Mouse (Mus musculus): ENCODE data around the gene Tns4. TPM values are rescaled to one million over a fixed set of nuclear protein-coding genes. Genes with fewer than 3 reads are reported as not detected.

Tns4 gene
- total and polyA plus RNA-seq, 2 experiments from 2014 or later = 0.08 to 1.3 TPM

DNA sequence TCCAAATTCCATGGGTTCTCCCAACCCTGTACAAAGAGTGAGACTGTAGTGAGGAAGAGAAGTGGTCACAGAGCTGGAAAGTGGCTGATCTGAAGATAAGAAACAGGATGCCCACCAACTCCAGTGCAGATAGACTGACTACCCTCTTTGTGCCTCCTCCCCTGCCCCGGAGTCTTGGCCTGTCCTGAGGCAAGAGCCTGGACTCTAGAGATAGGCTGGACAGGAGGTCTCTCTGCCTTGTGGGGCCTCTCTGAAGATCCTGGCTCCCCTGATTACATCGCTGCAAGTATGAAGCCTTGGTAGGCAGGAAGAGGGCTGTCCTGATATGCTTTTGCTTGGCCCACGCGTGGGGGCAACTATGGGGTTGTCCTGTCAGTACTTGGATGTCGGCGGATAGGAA, 52.9 kb downstream of the Tns4 start:
- Histone ChIP-seq H3K9me3 (ENCODE audit: low read length) (no peaks in the 10 kb centered on the region), H3K27me3 (ENCODE audit: insufficient read depth, low read length) (no peaks in the 10 kb centered on the region), H3K9ac (replicated peaks; ENCODE audit: low read length) (no peak overlapping the region), H3K36me3 (ENCODE audit: insufficient read depth, low read length) (no peaks in the 10 kb centered on the region), H3K4me3 (ENCODE audit: low read length) (no peak overlapping the region), H3K4me1 (ENCODE audit: insufficient read depth, low read length) (peaks cover 8% of the 10 kb centered on the region), H3K27ac (no peak overlapping the region), H3K4me2 (ENCODE audit: low read depth, low read length) (no peak overlapping the region)
- no peak for ATAC-seq
- DNase-seq (ENCODE audit: low spot score) = no peak
- 86% methylated on average over 6 of the region's 6 CpGs for WGBS
- TF ChIP-seq CTCF (IDR thresholded peaks at IDR 0.05; ENCODE audit: low read depth) = no peak

DNA sequence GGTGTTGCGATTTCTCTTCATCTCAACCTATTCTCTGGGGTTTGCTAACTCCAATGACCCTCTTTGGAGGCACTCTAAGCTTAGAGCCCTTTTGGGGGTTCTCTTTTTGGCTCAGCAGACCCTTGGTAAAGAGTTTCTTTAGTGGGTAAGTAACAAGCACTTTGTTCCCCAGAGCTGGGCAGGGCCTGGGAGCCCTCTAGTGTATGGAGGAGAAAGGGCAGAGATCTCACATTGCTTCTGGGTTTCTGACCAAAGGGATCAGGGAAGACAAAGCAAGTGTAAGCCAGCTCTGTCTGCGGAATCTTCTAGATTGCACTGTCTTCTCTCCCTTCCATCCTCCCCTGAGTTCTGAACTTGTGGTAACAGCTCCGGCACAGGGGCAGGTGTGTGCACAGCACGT, 53.8 kb downstream of the Tns4 start:
- TF ChIP-seq CTCF (IDR thresholded peaks at IDR 0.05; ENCODE audit: low read depth) = peak; percentile 49
- DNase-seq (ENCODE audit: low spot score) (peak; percentile 31), ATAC-seq (no peak)
- H3K4me2 ChIP-seq (ENCODE audit: low read depth, low read length) = no peak overlapping the region
- WGBS = 84% methylated on average over 4 of the region's 4 CpGs
- H3K9ac ChIP-seq (replicated peaks; ENCODE audit: low read length) = no peak overlapping the region
- H3K36me3 ChIP-seq (ENCODE audit: insufficient read depth, low read length) = no peaks in the 10 kb centered on the region
- H3K4me1 ChIP-seq (ENCODE audit: insufficient read depth, low read length) = peaks cover 2% of the 10 kb centered on the region; the same call in 1 of the 2 replicates
- no peak overlapping the region for H3K4me3 ChIP-seq (ENCODE audit: low read length)
- no peak overlapping the region for H3K27ac ChIP-seq
- no peaks in the 10 kb centered on the region for H3K9me3 ChIP-seq (ENCODE audit: low read length)
- no peaks in the 10 kb centered on the region for H3K27me3 ChIP-seq (ENCODE audit: insufficient read depth, low read length)

DNA sequence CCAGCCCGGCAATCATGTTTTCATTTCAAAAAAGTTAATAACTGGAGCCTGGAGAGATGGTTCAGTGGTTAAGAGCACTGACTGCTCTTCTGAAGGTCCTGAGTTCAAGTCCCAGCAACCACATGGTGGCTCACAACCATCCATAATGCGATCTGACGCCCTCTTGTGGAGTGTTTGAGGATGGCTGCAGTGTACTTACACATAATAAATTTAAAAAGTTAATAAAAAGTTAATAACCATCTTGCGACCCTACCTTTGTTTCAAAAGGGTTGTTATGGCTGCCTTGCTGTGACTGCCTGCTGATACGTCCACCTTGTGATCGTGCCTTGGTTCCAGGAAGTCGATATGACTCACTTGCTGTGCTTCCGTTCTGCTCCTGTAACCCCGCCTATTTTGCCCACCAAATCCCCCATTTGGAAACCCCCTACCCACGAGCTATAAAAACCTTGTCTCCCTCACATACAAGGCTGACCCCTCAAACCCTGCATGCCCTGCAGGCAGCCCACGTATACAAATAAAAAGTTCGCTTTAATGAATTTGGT, 62.1 kb downstream of the Tns4 start:
- Histone ChIP-seq H3K36me3 (ENCODE audit: insufficient read depth, low read length) (no peaks in the 10 kb centered on the region), H3K9me3 (ENCODE audit: low read length) (no peaks in the 10 kb centered on the region), H3K4me1 (ENCODE audit: insufficient read depth, low read length) (0 out of 2 replicates have a peak, but pooled peaks cover 5% of the 10 kb centered on the region), H3K4me2 (ENCODE audit: low read depth, low read length) (no peak overlapping the region), H3K27ac (no peak overlapping the region), H3K9ac (replicated peaks; ENCODE audit: low read length) (no peak overlapping the region), H3K27me3 (ENCODE audit: insufficient read depth, low read length) (no peaks in the 10 kb centered on the region), H3K4me3 (ENCODE audit: low read length) (no peak overlapping the region)
- ATAC-seq (no peak), DNase-seq (ENCODE audit: low spot score) (no peak)
- 85% methylated on average over 12 of the region's 12 CpGs for WGBS
- no peak for TF ChIP-seq CTCF (IDR thresholded peaks at IDR 0.05; ENCODE audit: low read depth)

DNA sequence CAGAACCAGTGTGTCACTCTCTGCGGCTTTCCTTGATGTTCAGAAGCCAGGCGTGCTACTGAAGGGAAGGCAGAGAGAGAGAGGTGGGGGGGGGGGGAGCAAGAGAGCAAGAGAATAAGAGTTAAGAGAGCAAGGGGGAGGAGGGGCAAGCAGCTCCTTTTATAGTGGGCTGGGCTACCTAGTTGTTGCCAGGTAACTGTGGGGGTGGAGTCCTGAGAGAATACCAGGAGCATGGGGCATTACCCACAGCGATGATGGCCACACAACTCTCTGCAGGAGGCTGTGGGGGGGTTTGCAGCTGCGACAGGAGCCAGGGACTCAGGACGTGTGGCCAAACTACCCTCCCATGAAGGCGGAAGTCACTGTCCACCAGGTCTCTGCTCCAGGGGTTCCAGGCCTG, 63.2 kb downstream of the Tns4 start:
- no peak overlapping the region for H3K9ac ChIP-seq (replicated peaks; ENCODE audit: low read length)
- no peak overlapping the region for H3K4me3 ChIP-seq (ENCODE audit: low read length)
- H3K9me3 ChIP-seq (ENCODE audit: low read length) = no peaks in the 10 kb centered on the region
- H3K36me3 ChIP-seq (ENCODE audit: insufficient read depth, low read length) = no peaks in the 10 kb centered on the region
- no peak overlapping the region for H3K27ac ChIP-seq
- H3K4me2 ChIP-seq (ENCODE audit: low read depth, low read length) = no peak overlapping the region
- ATAC-seq = no peak
- DNase-seq (ENCODE audit: low spot score) = no peak
- 0 out of 2 replicates have a peak, but pooled peaks cover 5% of the 10 kb centered on the region for H3K4me1 ChIP-seq (ENCODE audit: insufficient read depth, low read length)
- no peaks in the 10 kb centered on the region for H3K27me3 ChIP-seq (ENCODE audit: insufficient read depth, low read length)
- no peak for TF ChIP-seq CTCF (IDR thresholded peaks at IDR 0.05; ENCODE audit: low read depth)
- 74% methylated on average over 6 of the region's 6 CpGs for WGBS

DNA sequence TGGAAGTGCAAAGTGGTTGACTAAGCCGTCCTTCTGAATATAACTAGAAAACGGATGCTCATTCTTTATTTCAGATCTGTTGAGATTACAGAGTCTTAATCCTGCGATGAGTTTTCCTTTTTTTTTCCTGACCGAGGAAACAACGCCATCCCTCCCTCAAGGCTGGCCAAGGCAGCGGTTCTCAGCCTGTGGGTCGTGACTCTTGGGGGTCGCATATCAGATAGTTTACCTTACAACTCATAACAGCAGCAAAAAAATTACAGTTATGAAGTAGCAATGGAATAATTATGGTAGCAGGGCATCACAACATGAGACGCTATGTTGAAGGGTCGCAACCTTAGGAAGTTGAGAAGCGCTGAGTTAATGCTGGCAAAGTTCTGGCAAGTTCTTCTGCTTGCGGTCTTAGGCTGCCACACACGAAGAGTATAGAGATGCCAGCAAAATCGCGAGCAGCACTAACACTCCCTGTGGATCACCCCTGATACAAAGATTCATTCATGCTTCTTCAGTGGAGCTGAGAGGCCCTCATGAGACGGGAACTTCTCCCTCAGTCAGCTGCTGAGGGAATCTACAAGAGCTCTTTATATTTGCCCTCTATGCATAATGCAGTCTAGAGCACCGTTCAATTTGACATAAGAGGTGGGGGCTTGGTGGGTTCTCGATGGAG, 64.5 kb downstream of the Tns4 start:
- H3K4me3 ChIP-seq (ENCODE audit: low read length) = peak overlapping the region; percentile 66
- DNase-seq (ENCODE audit: low spot score) (no peak), ATAC-seq (peak; percentile 57)
- 0 out of 2 replicates have a peak overlapping the region, but pooled peaks have one; percentile 24 for H3K9ac ChIP-seq (replicated peaks; ENCODE audit: low read length)
- H3K4me1 ChIP-seq (ENCODE audit: insufficient read depth, low read length) = 0 out of 2 replicates have a peak, but pooled peaks cover 5% of the 10 kb centered on the region
- H3K27me3 ChIP-seq (ENCODE audit: insufficient read depth, low read length) = no peaks in the 10 kb centered on the region
- H3K4me2 ChIP-seq (ENCODE audit: low read depth, low read length) = peak overlapping the region; percentile 81
- no peaks in the 10 kb centered on the region for H3K9me3 ChIP-seq (ENCODE audit: low read length)
- WGBS = 40% methylated on average over 18 of the region's 18 CpGs
- peak overlapping the region; percentile 59; the same call in 1 of the 2 replicates for H3K27ac ChIP-seq
- no peaks in the 10 kb centered on the region for H3K36me3 ChIP-seq (ENCODE audit: insufficient read depth, low read length)
- TF ChIP-seq CTCF (IDR thresholded peaks at IDR 0.05; ENCODE audit: low read depth) = no peak

DNA sequence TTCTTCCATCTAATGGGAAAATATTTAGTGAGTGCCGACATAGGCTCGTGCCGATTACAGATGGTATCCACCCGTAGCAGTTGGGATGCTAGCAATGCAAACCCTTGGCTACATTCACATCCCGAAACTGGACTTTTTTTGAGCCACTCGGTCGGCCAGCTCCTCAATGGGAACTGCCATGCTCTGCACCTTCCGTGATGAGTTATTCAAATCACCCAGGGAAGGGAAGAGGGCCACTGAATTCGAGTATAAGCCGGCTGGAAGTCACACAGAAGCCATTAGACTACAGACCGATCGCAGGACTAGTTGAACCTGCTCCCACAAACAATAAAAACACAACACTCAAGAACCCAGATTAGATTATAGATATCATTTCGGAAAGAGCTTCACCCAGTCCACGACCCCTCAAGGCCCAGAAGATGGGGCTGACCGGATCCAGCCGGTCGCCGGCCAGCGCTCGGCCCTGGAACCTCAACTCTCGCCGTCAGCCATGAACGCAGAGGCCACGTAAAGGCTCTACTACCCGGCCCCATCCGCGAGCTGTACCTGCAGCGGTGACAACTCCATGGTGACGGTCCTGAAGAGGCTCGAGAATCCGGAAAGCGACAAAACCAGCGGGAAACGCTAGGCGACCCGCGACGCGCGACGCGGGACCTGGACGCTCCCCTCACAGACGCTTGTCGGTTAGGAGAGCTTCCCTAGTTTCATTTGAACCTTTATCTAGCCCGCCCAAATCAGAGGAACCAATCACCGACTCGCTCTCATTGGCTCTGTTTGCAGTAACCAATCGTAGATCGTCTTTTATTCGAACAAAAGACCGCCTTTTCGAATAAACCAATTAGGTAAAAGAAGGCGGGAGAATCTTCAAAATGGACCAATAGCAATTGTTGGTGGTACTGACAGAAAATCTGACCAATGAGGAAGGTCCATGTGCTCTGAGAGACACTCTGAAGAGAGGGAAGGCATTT, 65.3 kb downstream of the Tns4 start, which contains the start of gene Top2a:
Top2a (minus strand) TSS at position 690 of the 968 bp plus-strand sequence.
- H3K4me2 ChIP-seq (ENCODE audit: low read depth, low read length) = peak within 1 kb of the TSS; percentile 81
- ATAC-seq (peak; percentile 98), DNase-seq (ENCODE audit: low spot score) (peak; percentile 98)
- no peaks in the 10 kb centered on the region for H3K36me3 ChIP-seq (ENCODE audit: insufficient read depth, low read length)
- H3K9me3 ChIP-seq (ENCODE audit: low read length) = no peaks in the 10 kb centered on the region
- no peaks in the 10 kb centered on the region for H3K27me3 ChIP-seq (ENCODE audit: insufficient read depth, low read length)
- peak within 1 kb of the TSS; percentile 49 for H3K9ac ChIP-seq (replicated peaks; ENCODE audit: low read length)
- under 1% methylated on average over 54 of the region's 54 CpGs for WGBS
- H3K27ac ChIP-seq = peak within 1 kb of the TSS; percentile 59; the same call in 1 of the 2 replicates
- no peak for TF ChIP-seq CTCF (IDR thresholded peaks at IDR 0.05; ENCODE audit: low read depth)
- H3K4me1 ChIP-seq (ENCODE audit: insufficient read depth, low read length) = 0 out of 2 replicates have a peak, but pooled peaks cover 5% of the 10 kb centered on the region
- peak within 1 kb of the TSS; percentile 66 for H3K4me3 ChIP-seq (ENCODE audit: low read length)
